In genomic region chr15:95366506-95366905, GRCm38 (mm10) we compare ENCODE assay signal across 14 mouse cellular contexts.
"Had no signal": no experiment of that assay in that cellular context is flagged by ENCODE, and none has a peak within 500 bp of the region (broad histone marks: within the 10 kb centered on the region; RNA-seq: fewer than 3 reads in every experiment).

No protein-coding gene starts in this region.

- ATAC-seq: lung, postnatal 0 days had no signal

- H3K27ac ChIP-seq: kidney, postnatal 0 days; limb, embryonic 12.5 days; liver, embryonic 15.5 days had no signal

- H3K36me3 ChIP-seq: limb, embryonic 12.5 days; liver, embryonic 15.5 days had no signal

- H3K9ac ChIP-seq: limb, embryonic 12.5 days; liver, embryonic 15.5 days had no signal

- H3K27me3 ChIP-seq: limb, embryonic 12.5 days; liver, embryonic 15.5 days had no signal

- H3K4me2 ChIP-seq: limb, embryonic 12.5 days; liver, embryonic 11.5 days; liver, embryonic 15.5 days had no signal

- H3K4me3 ChIP-seq: limb, embryonic 12.5 days; liver, embryonic 15.5 days had no signal

- DNase-seq: kidney, adult 11 months; kidney, adult 9 months; kidney, postnatal 36 days; layer of hippocampus, adult 9-11 months; layer of hippocampus, postnatal 36 days; lung, adult 2 months; lung, postnatal 36 days; right cerebral cortex, postnatal 14 days; thymus, postnatal 4 days had no signal

- H3K4me1 ChIP-seq: limb, embryonic 12.5 days; liver, embryonic 15.5 days had no signal

- H3K9me3 ChIP-seq: limb, embryonic 12.5 days; liver, embryonic 15.5 days had no signal
